Mouse (Mus musculus) limb, embryonic 11.5 days (tissue): ENCODE measurements around the gene Scd1. TPM values are rescaled to one million over a fixed set of nuclear protein-coding genes. Genes with fewer than 3 reads are reported as not detected.

Experiments used
- polyA plus RNA-seq: library from polyadenylated mRNA; unstranded; fragments of >200 nt; fragmentation: Nextera tagmentation; extraction: Ambion mirVana; gene quantifications from 2 replicates; pipeline ENCODE4 v1.2.1, GENCODE M21; 2014

The Scd1 gene
- polyA plus RNA-seq, 1 experiment from 2014 or later, result 16.7 TPM

Other genes starting within 250 kb of the Scd1 start
- gene Pkd2l1, start 215.4 kb downstream of the Scd1 start, polyA plus RNA-seq, result not detected in 2 replicates
- gene Scd3, start 204.6 kb downstream of the Scd1 start, polyA plus RNA-seq, result 0.40 TPM in 1 of 2 replicates, not detected in the other
- gene Scd2, start 114.2 kb downstream of the Scd1 start, polyA plus RNA-seq, result 309 and 322 TPM in 2 replicates
- 0.09 TPM in 1 of 2 replicates, not detected in the other for gene Scd4, start 74.8 kb downstream of the Scd1 start, polyA plus RNA-seq
- gene Wnt8b, start 85.6 kb upstream of the Scd1 start, polyA plus RNA-seq, result not detected in 2 replicates
- gene Sec31b, start 138.0 kb upstream of the Scd1 start, polyA plus RNA-seq, result 0.24 and 0.33 TPM in 2 replicates
- gene Gm20538, start 145.0 kb upstream of the Scd1 start, polyA plus RNA-seq, result not detected in 2 replicates
- gene Ndufb8, start 147.6 kb upstream of the Scd1 start, polyA plus RNA-seq, result 542 and 551 TPM in 2 replicates
- 26.5 and 34.7 TPM in 2 replicates for gene Hif1an, start 155.0 kb upstream of the Scd1 start, polyA plus RNA-seq